Mouse (Mus musculus) c-Kit-positive CD71-positive TER-119-positive erythroid progenitor cells, embryonic 14.5 days (primary cell): Measurements from ENCODE around the gene Kdelc1.

Experiments used
- DNase-seq: peaks from one replicate; pipeline ENCODE4 v3.0.0-alpha.2; 2013; ENCODE audit warnings: low spot score

The Kdelc1 gene

DNA sequence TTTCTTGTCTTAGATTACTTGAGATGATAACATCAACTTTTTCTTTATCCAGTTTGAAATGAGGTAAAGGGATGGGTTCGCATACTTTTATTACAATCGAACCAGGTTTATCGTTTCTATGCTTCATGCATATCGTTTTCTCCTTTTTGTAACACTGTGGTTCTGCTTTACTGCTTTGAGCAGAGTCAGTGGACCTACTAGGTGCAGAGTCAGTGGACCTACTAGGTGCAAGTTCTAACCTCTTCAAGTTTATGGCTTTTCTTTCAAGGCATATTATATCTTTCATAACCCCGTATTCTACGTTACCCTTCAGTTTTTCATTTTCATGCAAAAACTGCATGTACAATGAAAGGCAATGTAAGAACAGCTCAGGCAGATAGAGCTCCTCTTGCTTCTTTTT is 55.2 kb downstream of the Kdelc1 start:
- no peak for DNase-seq

- no peak for DNase-seq
Measured at GRCm38 (mm10) chr1:44061836-44062235, 56.8 kb downstream of the Kdelc1 start, which contains the start of gene Gm8251. Gene Gm8251 (minus strand): TSS chr1:44061936.

DNA sequence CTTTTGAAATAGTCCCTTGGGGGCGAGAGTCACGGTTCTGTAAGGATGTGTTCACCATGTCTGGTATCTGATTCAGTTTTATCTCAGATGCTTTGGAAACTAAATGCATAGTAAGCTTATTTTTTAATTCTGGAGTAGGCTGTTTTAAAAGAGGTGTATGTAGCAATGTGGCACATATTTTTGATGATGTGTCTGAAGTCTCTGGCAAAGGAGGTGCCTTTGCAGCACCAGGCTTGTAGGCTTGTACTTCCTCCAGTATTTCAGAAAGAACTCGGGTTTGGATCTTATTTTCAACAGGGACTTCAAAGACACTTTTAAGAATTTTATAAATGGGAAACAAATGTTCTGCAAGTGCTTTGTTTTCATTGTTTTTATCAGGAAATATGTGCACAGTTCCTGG is 60.8 kb downstream of the Kdelc1 start:
- DNase-seq, result no peak
